Mouse (Mus musculus) heart, embryonic 14.5 days (tissue): ENCODE results near the gene Ctdsp1. TPM values are rescaled to one million over a fixed set of nuclear protein-coding genes. Genes with fewer than 3 reads are reported as not detected.

ENCODE experiments used
- ATAC-seq: fragments of 200-750 bp; cut with Nextera tagmentation; 2 replicates; pipeline ENCODE4 v1.8.0; 2017; ENCODE audit warnings: low read depth, moderate TSS enrichment; ENCODE audit not compliant: insufficient number of reproducible peaks, insufficient read depth, low FRiP score
- H3K27ac ChIP-seq, 2 experiments: fragments of 200-500 bp in 1 of 2; fragments of 300-500 bp in 1 of 2; sonication (generic) in 1 of 2; replicated peaks in 1 of 2; 2 replicates each; pipeline ENCODE4 v1.5.1; 2012 to 2014; ENCODE audit warnings: low read depth in 2 of 2, low read length in 2 of 2, control low read depth in 1 of 2, mild to moderate bottlenecking in 1 of 2, mixed read lengths in 1 of 2; ENCODE audit not compliant: control insufficient read depth in 1 of 2, insufficient read depth in 1 of 2
- H3K27me3 ChIP-seq: fragments of 300-500 bp; sonication (generic); 2 replicates; pipeline ENCODE4 v1.6.1; 2014; ENCODE audit warnings: mild to moderate bottlenecking, low read length, control low read depth; ENCODE audit not compliant: control insufficient read depth, insufficient read depth
- H3K36me3 ChIP-seq: fragments of 300-500 bp; sonication (generic); 2 replicates; pipeline ENCODE4 v1.6.1; 2014; ENCODE audit warnings: mild to moderate bottlenecking, control low read depth, low read length, mixed read lengths; ENCODE audit not compliant: control insufficient read depth, insufficient read depth
- H3K4me1 ChIP-seq, 2 experiments: fragments of 200-500 bp in 1 of 2; fragments of 300-500 bp in 1 of 2; sonication (generic) in 1 of 2; 2 replicates each; pipeline ENCODE4 v1.6.1; 2012 to 2014; ENCODE audit warnings: low read length in 2 of 2, control low read depth in 1 of 2, mixed read lengths in 1 of 2; ENCODE audit not compliant: control insufficient read depth in 2 of 2, insufficient read depth in 2 of 2
- H3K4me2 ChIP-seq: fragments of 300-500 bp; sonication (generic); 2 replicates; pipeline ENCODE4 v1.6.1; 2014; ENCODE audit warnings: mild to moderate bottlenecking, low read length
- H3K4me3 ChIP-seq, 2 experiments: fragments of 200-500 bp in 1 of 2; fragments of 300-500 bp in 1 of 2; sonication (generic) in 1 of 2; 2 replicates each; pipeline ENCODE4 v1.5.1; 2012 to 2014; ENCODE audit warnings: low read length in 2 of 2, mild to moderate bottlenecking in 2 of 2, control low read depth in 1 of 2, low read depth in 1 of 2, moderate library complexity in 1 of 2; ENCODE audit not compliant: control insufficient read depth in 1 of 2, insufficient read depth in 1 of 2
- H3K9ac ChIP-seq: fragments of 300-500 bp; sonication (generic); 2 replicates; pipeline ENCODE4 v1.6.1; 2014; ENCODE audit warnings: mild to moderate bottlenecking, low read length
- H3K9me3 ChIP-seq: fragments of 300-500 bp; sonication (generic); 2 replicates; pipeline ENCODE4 v1.6.1; 2016; ENCODE audit warnings: low read length, control low read depth; ENCODE audit not compliant: control insufficient read depth
- WGBS: fragments of 180-500 bp; shearing (Covaris S2); extraction: QIAGEN DNeasy Blood & Tissue Kit; methylation state at CpG from one replicate; pipeline ENCODE4 v1.1.7; 2014; 5-methylcytosine and 5-hydroxymethylcytosine counted together
- polyA plus RNA-seq: library from polyadenylated mRNA; unstranded; fragments of >200 nt; fragmentation: Nextera tagmentation; extraction: Ambion mirVana; gene quantifications from 2 replicates; pipeline ENCODE4 v1.2.1, GENCODE M21; 2014

Ctdsp1 gene
- 67.3 and 67.8 TPM in 2 replicates for polyA plus RNA-seq

- peak within 1 kb of the TSS; percentile 96 to 100 for H3K27ac ChIP-seq
- peak; percentile 62 for ATAC-seq
- 4% methylated on average over 50 of the region's 51 CpGs for WGBS
- peaks cover 18 to 35% of the 10 kb centered on the region in 2 experiments for H3K4me1 ChIP-seq
- H3K4me2 ChIP-seq: peak within 1 kb of the TSS; percentile 99
- peaks cover 26% of the 10 kb centered on the region for H3K36me3 ChIP-seq
- H3K9me3 ChIP-seq: no peaks in the 10 kb centered on the region
- peak within 1 kb of the TSS; percentile 100 for H3K9ac ChIP-seq
- peak within 1 kb of the TSS; percentile 89 to 95 for H3K4me3 ChIP-seq
- H3K27me3 ChIP-seq: no peaks in the 10 kb centered on the region
Observed at GRCm38 (mm10) chr1:74390924-74391748, at the start of gene Ctdsp1. Ctdsp1 (plus strand) TSS chr1:74391509.

GRCm38 (mm10) chr1:74341898-74342297, 49.4 kb upstream of the Ctdsp1 start:
- no peak overlapping the region for H3K27ac ChIP-seq
- H3K9me3 ChIP-seq: no peaks in the 10 kb centered on the region
- no peak overlapping the region for H3K4me3 ChIP-seq
- H3K4me1 ChIP-seq: peaks cover 10 to 17% of the 10 kb centered on the region in 2 experiments
- no peak for ATAC-seq
- H3K36me3 ChIP-seq: no peaks in the 10 kb centered on the region
- WGBS: 78% methylated on average over 7 of the region's 7 CpGs
- no peak overlapping the region for H3K9ac ChIP-seq
- H3K27me3 ChIP-seq: no peaks in the 10 kb centered on the region
- no peak overlapping the region for H3K4me2 ChIP-seq

- Histone ChIP-seq H3K27me3 (no peaks in the 10 kb centered on the region), H3K4me1 (peaks cover 6 to 13% of the 10 kb centered on the region in 2 experiments), H3K4me2 (no peak overlapping the region), H3K4me3 (no peak overlapping the region), H3K36me3 (no peaks in the 10 kb centered on the region; the same call in 1 of the 2 replicates), H3K9me3 (no peaks in the 10 kb centered on the region), H3K9ac (no peak overlapping the region), H3K27ac (no peak overlapping the region)
- no peak for ATAC-seq
- WGBS: 85% methylated on average over 1 of the region's 1 CpGs
Observed at GRCm38 (mm10) chr1:74342308-74342707, 49.0 kb upstream of the Ctdsp1 start.

GRCm38 (mm10) chr1:74343161-74343560, 48.1 kb upstream of the Ctdsp1 start:
- Histone ChIP-seq H3K4me1 (peaks cover 1 to 6% of the 10 kb centered on the region in 2 experiments; a peak in 3 of 4 replicates), H3K9ac (no peak overlapping the region), H3K4me2 (no peak overlapping the region), H3K4me3 (no peak overlapping the region), H3K9me3 (no peaks in the 10 kb centered on the region), H3K27ac (no peak overlapping the region), H3K27me3 (no peaks in the 10 kb centered on the region), H3K36me3 (peaks cover 5% of the 10 kb centered on the region; the same call in 1 of the 2 replicates)
- 78% methylated on average over 5 of the region's 5 CpGs for WGBS
- no peak for ATAC-seq

- 84% methylated on average over 11 of the region's 11 CpGs for WGBS
- Histone ChIP-seq H3K4me1 (peaks cover 0 to 6% of the 10 kb centered on the region in 2 experiments; a peak in 3 of 4 replicates), H3K27ac (no peak overlapping the region), H3K4me2 (no peak overlapping the region), H3K36me3 (peaks cover 14% of the 10 kb centered on the region), H3K9me3 (no peaks in the 10 kb centered on the region), H3K9ac (no peak overlapping the region), H3K27me3 (no peaks in the 10 kb centered on the region), H3K4me3 (no peak overlapping the region)
- ATAC-seq: no peak
Observed at GRCm38 (mm10) chr1:74344163-74344916, 47.0 kb upstream of the Ctdsp1 start.

GRCm38 (mm10) chr1:74351185-74351769, 40.0 kb upstream of the Ctdsp1 start:
- H3K36me3 ChIP-seq: peaks cover 52% of the 10 kb centered on the region

GRCm38 (mm10) chr1:74352532-74353096, 38.7 kb upstream of the Ctdsp1 start:
- peak; percentile 40 for ATAC-seq
- Histone ChIP-seq H3K27ac (peak overlapping the region; percentile 34 to 55; a peak in 3 of 4 replicates), H3K9ac (no peak overlapping the region), H3K4me2 (no peak overlapping the region), H3K4me3 (no peak overlapping the region), H3K27me3 (no peaks in the 10 kb centered on the region), H3K36me3 (peaks cover 49% of the 10 kb centered on the region), H3K4me1 (peaks cover 2% of the 10 kb centered on the region in 2 experiments; a peak in 2 of 4 replicates), H3K9me3 (no peaks in the 10 kb centered on the region)
- 48% methylated on average over 5 of the region's 5 CpGs for WGBS

More at GRCm38 (mm10) chr1:74351185-74351769, 40.0 kb upstream of the Ctdsp1 start:
- H3K4me3 ChIP-seq: no peak overlapping the region
- no peak overlapping the region for H3K27ac ChIP-seq
- ATAC-seq: no peak
- H3K27me3 ChIP-seq: no peaks in the 10 kb centered on the region
- H3K4me1 ChIP-seq: peaks cover 2% of the 10 kb centered on the region in 2 experiments; a peak in 2 of 4 replicates
- H3K9ac ChIP-seq: no peak overlapping the region
- no peak overlapping the region for H3K4me2 ChIP-seq
- 90% methylated on average over 13 of the region's 13 CpGs for WGBS
- H3K9me3 ChIP-seq: no peaks in the 10 kb centered on the region
